Mouse (Mus musculus) skeletal muscle tissue, postnatal 0 days (tissue): Measurements from ENCODE around the gene Gstcd. TPM values are rescaled to one million over a fixed set of nuclear protein-coding genes. Genes with fewer than 3 reads are reported as not detected.

Source experiments
- polyA plus RNA-seq: library from polyadenylated mRNA; unstranded; fragments of >200 nt; fragmentation: Nextera tagmentation; extraction: Ambion mirVana; gene quantifications from 2 replicates; pipeline ENCODE4 v1.2.1, GENCODE M21; 2015

Gstcd gene
- 2.0 and 2.2 TPM in 2 replicates for polyA plus RNA-seq

DNA sequence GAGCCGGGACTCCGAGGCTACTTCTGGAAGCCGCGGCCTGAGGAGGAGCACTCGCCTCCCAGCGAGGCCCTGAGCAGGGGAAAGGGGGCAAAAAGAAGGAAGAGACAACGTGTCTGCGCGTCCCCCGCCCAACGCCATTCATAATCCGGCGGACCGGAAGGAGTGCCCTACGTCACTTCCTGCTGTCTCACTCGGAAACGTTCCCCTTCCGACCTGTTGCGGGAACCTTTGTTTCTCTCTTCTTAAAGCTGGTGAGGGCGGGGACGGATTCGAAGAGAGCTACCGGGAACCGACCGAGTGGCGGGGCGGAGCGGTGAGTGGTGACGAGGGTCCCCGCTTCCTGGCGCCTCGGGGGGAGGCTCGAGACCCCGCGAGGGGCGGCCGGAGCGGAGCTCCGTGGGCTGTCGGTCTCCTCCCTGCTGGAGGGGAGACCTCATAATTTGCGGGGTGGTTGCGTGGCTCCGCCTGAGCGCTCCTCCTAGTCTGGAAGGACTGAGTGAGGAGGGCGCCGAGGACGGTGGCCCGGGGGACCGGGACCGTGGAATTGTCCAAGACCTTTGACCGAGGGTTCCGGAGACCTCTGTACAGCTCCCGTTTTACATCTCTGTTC lies at the start of gene Gstcd, which contains the start of gene Ints12:
Gene Gstcd, minus strand, starts transcription at position 370 of the 610 bp plus-strand sequence.
Gene Ints12, plus strand, starts transcription at position 177 of the 610 bp plus-strand sequence.

DNA sequence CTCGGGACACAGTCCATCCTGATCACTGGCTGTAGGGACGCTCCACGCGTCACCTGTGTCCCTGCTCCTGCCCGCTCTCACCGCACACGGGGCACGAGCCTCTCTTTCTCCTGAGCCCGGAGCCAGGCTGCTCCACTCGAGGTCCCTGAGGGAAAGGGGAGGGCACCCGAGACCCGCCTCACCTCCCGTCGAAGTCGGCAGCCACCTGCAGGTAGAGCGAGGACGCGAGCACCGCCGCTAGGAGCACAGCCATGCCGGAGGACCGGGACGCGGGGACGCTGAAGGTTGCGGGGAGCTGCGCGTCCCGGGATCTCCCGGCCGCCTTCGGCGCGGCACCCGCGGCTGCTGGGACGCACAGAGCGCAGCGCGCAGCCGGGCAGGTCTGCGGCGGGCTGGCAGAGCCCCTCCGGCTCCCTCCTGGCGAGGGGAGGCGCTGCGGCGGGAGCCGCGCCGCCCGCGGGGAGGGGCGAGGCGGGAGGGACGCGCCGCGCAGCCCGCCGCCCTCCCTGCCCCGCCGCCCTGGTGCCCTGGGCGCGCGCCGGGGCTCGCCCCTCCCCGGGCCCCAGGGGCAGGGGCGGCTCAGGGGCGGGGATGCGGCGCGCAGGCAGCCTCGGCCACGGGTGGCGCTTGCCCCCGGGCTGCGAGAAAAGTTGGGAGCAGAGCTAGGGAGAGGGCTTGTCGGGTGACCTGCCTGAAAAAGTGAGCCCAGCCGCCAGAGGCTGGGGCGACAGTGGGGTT lies 141.9 kb downstream of the Gstcd start, which contains the start of gene Npnt:
Gene Npnt, minus strand, starts transcription at position 501 of the 738 bp plus-strand sequence.

Other genes with a start within 250 kb of the Gstcd start
- gene Npnt, start 141.7 kb downstream of the Gstcd start, polyA plus RNA-seq: 52.3 and 58.2 TPM in 2 replicates
- 9.8 and 10.4 TPM in 2 replicates for gene Ints12, start 193 bp downstream of the Gstcd start, polyA plus RNA-seq
- not detected in 2 replicates for gene Arhgef38, start 142.9 kb upstream of the Gstcd start, polyA plus RNA-seq
- gene Ppa2, start 218.1 kb upstream of the Gstcd start, polyA plus RNA-seq: 123 and 138 TPM in 2 replicates